8 mouse cellular contexts compared by ENCODE assay signal in the genomic region with DNA sequence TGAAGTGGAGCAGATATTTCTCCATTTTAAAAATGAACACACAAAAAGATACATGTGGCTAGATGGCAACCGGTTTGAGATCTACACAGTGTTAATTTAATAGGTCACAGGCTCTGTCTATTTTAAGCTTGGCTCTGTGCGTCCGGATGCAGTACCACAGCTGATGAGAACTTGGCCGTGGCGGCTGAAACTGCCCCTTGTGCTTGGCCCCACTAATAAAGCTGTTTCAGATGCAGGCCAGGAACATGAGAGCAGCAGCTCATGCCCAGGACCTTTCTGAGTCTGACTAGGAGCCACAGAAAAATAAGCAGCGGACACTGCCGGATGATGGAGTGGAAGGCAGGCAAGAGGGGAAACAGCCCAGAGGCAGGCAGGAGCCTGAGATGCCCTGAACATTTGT. TPM values are rescaled to one million over a fixed set of nuclear protein-coding genes. Genes with fewer than 3 reads are reported as not detected.
DNase-seq lines count a peak whose midpoint lies in the region; ATAC-seq and TF ChIP-seq lines count a peak whose summit lies in the region.

No protein-coding gene starts in this region.

- peak; percentile 75 for TF ChIP-seq EP300 in CH12.LX (IDR thresholded peaks at IDR 0.05; ENCODE audit: low read length)

- no peaks in the 10 kb centered on the region for H3K9me3 ChIP-seq in forebrain, postnatal 0 days (ENCODE audit: low read length)
- no peaks in the 10 kb centered on the region for H3K9me3 ChIP-seq in forebrain, embryonic 12.5 days
- no peaks in the 10 kb centered on the region for H3K9me3 ChIP-seq in CH12.LX (replicated peaks; ENCODE audit: low read length)

- ATAC-seq in forebrain, postnatal 0 days: peak; percentile 66
- ATAC-seq in forebrain, embryonic 12.5 days (ENCODE audit: low FRiP score): no peak

- no peak overlapping the region; the same call in 1 of the 2 replicates for H3K27ac ChIP-seq in forebrain, postnatal 0 days (ENCODE audit: low read depth, low read length)
- H3K27ac ChIP-seq in forebrain, embryonic 12.5 days: no peak overlapping the region
- peak overlapping the region; percentile 86 for H3K27ac ChIP-seq in CH12.LX (ENCODE audit: insufficient read depth, low read depth)

- in situ Hi-C loops in CH12.LX (cut with MboI; ENCODE audit: low pct_ligation_motif_present, low pct_unique_long_range_greater_than_20kb, low sequenced_read_pairs): no loop called here

- 0 out of 2 replicates have a peak, but pooled peaks cover 3% of the 10 kb centered on the region for H3K4me1 ChIP-seq in forebrain, postnatal 0 days (ENCODE audit: insufficient read depth)
- H3K4me1 ChIP-seq in forebrain, embryonic 12.5 days: peaks cover 6% of the 10 kb centered on the region
- H3K4me1 ChIP-seq in CH12.LX (ENCODE audit: control insufficient read depth in 1 of 2, insufficient read depth in 2 of 2): peaks cover 8 to 63% of the 10 kb centered on the region in 2 experiments; a peak in 3 of 4 replicates

- 0 out of 2 replicates have a peak, but pooled peaks have one; percentile 29 for TF ChIP-seq POLR2A in CH12.LX (IDR thresholded peaks at IDR 0.05; ENCODE audit: low read depth, low read length)

- H3K36me3 ChIP-seq in forebrain, postnatal 0 days (ENCODE audit: insufficient read depth): no peaks in the 10 kb centered on the region
- no peaks in the 10 kb centered on the region for H3K36me3 ChIP-seq in forebrain, embryonic 12.5 days (replicated peaks)
- peaks cover 4 to 26% of the 10 kb centered on the region in 2 experiments for H3K36me3 ChIP-seq in CH12.LX (replicated peaks in 1 of 2; ENCODE audit: control insufficient read depth in 1 of 2, insufficient read depth in 1 of 2, low read length in 1 of 2)

- H3K4me3 ChIP-seq in forebrain, postnatal 0 days (ENCODE audit: low read depth, low read length): no peak overlapping the region
- no peak overlapping the region for H3K4me3 ChIP-seq in forebrain, embryonic 12.5 days (replicated peaks)
- H3K4me3 ChIP-seq in CH12.LX (replicated peaks in 1 of 3; ENCODE audit: low read depth in 2 of 3, low read length in 2 of 3, poor library complexity in 1 of 3): no peak overlapping the region

- TF ChIP-seq CTCF in forebrain, postnatal 0 days (IDR thresholded peaks at IDR 0.05; ENCODE audit: low read depth): no peak
- no peak for TF ChIP-seq CTCF in CH12.LX (conservative IDR thresholded peaks at IDR 0.05 in 1 of 2, IDR thresholded peaks at IDR 0.05 in 1 of 2; ENCODE audit: low read depth in 2 of 2, low read length in 2 of 2)

- DNase-seq in forebrain, postnatal 0 days: peak; percentile 27
- DNase-seq in CH12.LX (ENCODE audit: extremely low read depth): peak; percentile 70
- DNase-seq in gastrocnemius, adult 18-20 months (ENCODE audit: low spot score): peak; percentile 82
- peak; percentile 52 for DNase-seq in heart, postnatal 4 days
- no peak for DNase-seq in ovary, adult 18-20 months (ENCODE audit: low spot score)
- DNase-seq in thymus, adult 18-20 months: no peak
- no peak for DNase-seq in urinary bladder, adult 2 months (ENCODE audit: low spot score)

- no peak overlapping the region for H3K9ac ChIP-seq in forebrain, postnatal 0 days
- H3K9ac ChIP-seq in forebrain, embryonic 12.5 days: no peak overlapping the region
- H3K9ac ChIP-seq in CH12.LX (ENCODE audit: insufficient read depth, low read depth): peak overlapping the region; percentile 48; the same call in 1 of the 2 replicates

- 49% methylated on average over 7 of the region's 7 CpGs for WGBS in forebrain, postnatal 0 days
- WGBS in forebrain, embryonic 12.5 days: 80% methylated on average over 7 of the region's 7 CpGs

- dilution Hi-C loops in CH12.LX (cut with MboI; ENCODE audit: extremely low pct_ligation_motif_present, extremely low pct_unique_long_range_greater_than_20kb, low sequenced_read_pairs): no loop called here

- no peak; the same call in 1 of the 2 replicates for TF ChIP-seq RAD21 in CH12.LX (IDR thresholded peaks at IDR 0.05; ENCODE audit: low read depth, low read length)

- H3K27me3 ChIP-seq in forebrain, postnatal 0 days (ENCODE audit: insufficient read depth, low read length): no peaks in the 10 kb centered on the region
- no peaks in the 10 kb centered on the region for H3K27me3 ChIP-seq in forebrain, embryonic 12.5 days
- no peaks in the 10 kb centered on the region for H3K27me3 ChIP-seq in CH12.LX (replicated peaks)

- no peak overlapping the region for H3K4me2 ChIP-seq in forebrain, postnatal 0 days (ENCODE audit: low read depth)
- no peak overlapping the region for H3K4me2 ChIP-seq in forebrain, embryonic 12.5 days
- H3K4me2 ChIP-seq in CH12.LX (ENCODE audit: insufficient read depth, low read depth, poor library complexity, severe bottlenecking): peak overlapping the region; percentile 93

- H3K79me2 ChIP-seq in CH12.LX (replicated peaks; ENCODE audit: control insufficient read depth, extremely low read depth, insufficient read depth, poor library complexity, severe bottlenecking): peaks cover 78% of the 10 kb centered on the region

TF ChIP-seq in CH12.LX, 34 proteins besides CTCF, POLR2A, EP300 and RAD21:
- TF ChIP-seq MAFK (IDR thresholded peaks at IDR 0.05; ENCODE audit: insufficient replicate concordance, low read length) (0 out of 2 replicates have a peak, but pooled peaks have one; percentile 35), ELF1 (IDR thresholded peaks at IDR 0.05; ENCODE audit: low read depth, low read length) (peak; percentile 37; the same call in 1 of the 2 replicates), ZC3H11A (IDR thresholded peaks at IDR 0.05; ENCODE audit: low read depth, low read length) (no peak), HCFC1 (IDR thresholded peaks at IDR 0.05; ENCODE audit: low read depth, low read length) (no peak), RCOR1 (conservative IDR thresholded peaks at IDR 0.05; ENCODE audit: low read depth, low read length) (peak; percentile 50; the same call in 1 of the 2 replicates), POLR2AphosphoS2 (IDR thresholded peaks at IDR 0.05; ENCODE audit: low read depth, low read length) (no peak), NELFE (IDR thresholded peaks at IDR 0.05; ENCODE audit: low read depth, low read length) (no peak), GABPA (IDR thresholded peaks at IDR 0.05; ENCODE audit: insufficient replicate concordance, low read depth, low read length) (no peak), JUN (IDR thresholded peaks at IDR 0.05; ENCODE audit: insufficient read depth, low read depth, low read length) (peak; percentile 22; the same call in 1 of the 2 replicates), NRF1 (IDR thresholded peaks at IDR 0.05; ENCODE audit: low read depth, low read length) (0 out of 2 replicates have a peak, but pooled peaks have one; percentile 33), ZNF384 (IDR thresholded peaks at IDR 0.05; ENCODE audit: low read depth, low read length) (no peak), BHLHE40 (IDR thresholded peaks at IDR 0.05; ENCODE audit: low read depth, low read length) (peak; percentile 82), MAX (IDR thresholded peaks at IDR 0.05; ENCODE audit: low read length) (no peak), TCF12 (IDR thresholded peaks at IDR 0.05; ENCODE audit: low read depth, low read length) (peak; percentile 82), MAZ (IDR thresholded peaks at IDR 0.05; ENCODE audit: low read depth, low read length) (no peak), KAT2A (IDR thresholded peaks at IDR 0.05; ENCODE audit: insufficient replicate concordance, low read length) (no peak), ZKSCAN1 (IDR thresholded peaks at IDR 0.05; ENCODE audit: borderline replicate concordance, low read depth, low read length) (no peak), CHD1 (IDR thresholded peaks at IDR 0.05; ENCODE audit: low read depth, low read length) (peak; percentile 40; the same call in 1 of the 2 replicates), MEF2A (IDR thresholded peaks at IDR 0.05; ENCODE audit: borderline replicate concordance, low read depth, low read length) (peak; percentile 96), SIN3A (IDR thresholded peaks at IDR 0.05; ENCODE audit: low read length) (peak; percentile 83; the same call in 1 of the 2 replicates), PAX5 (IDR thresholded peaks at IDR 0.05; ENCODE audit: low read length) (no peak), UBTF (IDR thresholded peaks at IDR 0.05; ENCODE audit: low read depth, low read length) (no peak), SMC3 (IDR thresholded peaks at IDR 0.05; ENCODE audit: low read depth, low read length) (no peak; the same call in 1 of the 2 replicates), TBP (conservative IDR thresholded peaks at IDR 0.05; ENCODE audit: low read depth, low read length) (no peak), MYC (IDR thresholded peaks at IDR 0.05; ENCODE audit: low read depth, low read length) (no peak; the same call in 1 of the 2 replicates), CHD2 (IDR thresholded peaks at IDR 0.05; ENCODE audit: low read length) (peak; percentile 51; the same call in 1 of the 2 replicates), USF1 (IDR thresholded peaks at IDR 0.05; ENCODE audit: low read depth, low read length) (no peak), ZMIZ1 (IDR thresholded peaks at IDR 0.05; ENCODE audit: low read depth, low read length) (no peak), E2F4 (IDR thresholded peaks at IDR 0.05; ENCODE audit: insufficient replicate concordance, low read depth, low read length) (no peak), ETS1 (conservative IDR thresholded peaks at IDR 0.05; ENCODE audit: low read depth, low read length) (peak; percentile 93), IRF4 (IDR thresholded peaks at IDR 0.05; ENCODE audit: low read depth, low read length) (peak; percentile 91), MXI1 (IDR thresholded peaks at IDR 0.05; ENCODE audit: low read depth, low read length) (peak; percentile 73), USF2 (conservative IDR thresholded peaks at IDR 0.05; ENCODE audit: low read depth, low read length) (no peak), JUND (conservative IDR thresholded peaks at IDR 0.05; ENCODE audit: low read depth, low read length) (no peak)

RNA-seq across cellular contexts. Expression of gene Nek7, which starts 43.1 kb away (rescaled TPM):
- total RNA-seq in forebrain, postnatal 0 days (2014; rRNA removed): 10.9 and 15.4 TPM in 2 replicates
- polyA plus RNA-seq in forebrain, postnatal 0 days (2015; fragmentation: Nextera tagmentation; extraction: Ambion mirVana): 9.9 and 15.3 TPM in 2 replicates
- 25.8 and 27.4 TPM in 2 replicates for polyA plus RNA-seq in forebrain, embryonic 12.5 days (2016; fragmentation: Nextera tagmentation; extraction: Ambion mirVana)
- total RNA-seq in CH12.LX (2012; rRNA removed) (29.1 and 34.1 TPM in 2 replicates), CH12.LX (2014; rRNA removed) (75.1 and 86.1 TPM in 2 replicates)
- 61.8 and 63.7 TPM in 2 replicates for polyA plus RNA-seq in CH12.LX (2012; ENCODE audit: insufficient read length, low read depth)
- total RNA-seq in gastrocnemius, adult 18-20 months (2021): 100 to 1,000 TPM; 111 to 124 TPM
- total RNA-seq in heart, postnatal 4 days (2021): 10 to 100 TPM; 50.3 to 52.8 TPM
- polyA plus RNA-seq in urinary bladder, adult 2 months (2012; rRNA removed): 36.2 and 47.6 TPM in 2 replicates

Comparison
In these comparisons a context has a peak if more than half of its experiments do, and no peak if none do; other contexts are left out.
1. DNase-seq: peak in forebrain, postnatal 0 days (single experiment), CH12.LX (single experiment), gastrocnemius, adult 18-20 months (single experiment) and heart, postnatal 4 days (single experiment); none in ovary, adult 18-20 months (single experiment), thymus, adult 18-20 months (0 of 2) and urinary bladder, adult 2 months (single experiment).